Mouse (Mus musculus): ENCODE measurements around the gene Mga.

DNA sequence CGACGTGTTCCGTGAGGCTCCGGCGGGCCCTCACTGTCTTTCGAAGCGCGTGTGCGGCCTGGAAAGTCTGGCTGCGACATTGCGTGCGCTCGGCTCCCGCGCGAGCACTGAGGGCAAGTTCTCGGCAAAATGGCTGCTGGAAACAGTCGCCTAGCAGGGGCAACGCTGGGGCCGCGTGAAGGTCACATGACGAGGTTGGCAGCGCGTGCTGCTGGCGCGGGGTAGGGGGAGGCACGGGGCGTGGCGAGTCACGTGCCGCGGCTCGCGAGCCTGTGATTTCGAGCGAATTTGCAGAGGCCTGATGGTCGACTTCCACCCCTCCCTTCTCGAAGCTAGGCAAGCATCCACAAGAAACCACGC lies 23.9 kb upstream of the Mga start:
- TF ChIP-seq CTCF (IDR thresholded peaks at IDR 0.05; ENCODE audit: extremely low read depth, insufficient read length, insufficient replicate concordance, low read depth, low read length), result no peak
- TF ChIP-seq POLR2A (IDR thresholded peaks at IDR 0.05; ENCODE audit: low read depth, low read length), result no peak

All from small intestine, adult 2 months (tissue).